Mouse (Mus musculus) C2C12 (cell line): ENCODE results near the gene Plcg1.

Experiments
- CTCF ChIP-seq: IDR thresholded peaks from one replicate; pipeline ENCODE4 v1.5.1; 2011; ENCODE audit not compliant: control insufficient read depth, insufficient read depth, insufficient read length
- MYOD1 ChIP-seq: IDR thresholded peaks from one replicate; pipeline ENCODE4 v1.6.1; 2011; ENCODE audit warnings: low read depth; ENCODE audit not compliant: control insufficient read depth, insufficient read length

- TF ChIP-seq MYOD1: no peak
- TF ChIP-seq CTCF: peak; percentile 11
Observed at GRCm38 (mm10) chr2:160744040-160744822, 13.1 kb downstream of the Plcg1 start.
